Mouse (Mus musculus) C2C12 (cell line): ENCODE measurements around the gene Rabggtb.

Experiments
- CTCF ChIP-seq: IDR thresholded peaks from one replicate; pipeline ENCODE4 v1.5.1; 2011; ENCODE audit not compliant: control insufficient read depth, insufficient read depth, insufficient read length
- MYOG ChIP-seq: IDR thresholded peaks from one replicate; pipeline ENCODE4 v1.6.1; 2011; ENCODE audit not compliant: control insufficient read depth, insufficient read length; ENCODE audit errors: extremely low read depth

DNA sequence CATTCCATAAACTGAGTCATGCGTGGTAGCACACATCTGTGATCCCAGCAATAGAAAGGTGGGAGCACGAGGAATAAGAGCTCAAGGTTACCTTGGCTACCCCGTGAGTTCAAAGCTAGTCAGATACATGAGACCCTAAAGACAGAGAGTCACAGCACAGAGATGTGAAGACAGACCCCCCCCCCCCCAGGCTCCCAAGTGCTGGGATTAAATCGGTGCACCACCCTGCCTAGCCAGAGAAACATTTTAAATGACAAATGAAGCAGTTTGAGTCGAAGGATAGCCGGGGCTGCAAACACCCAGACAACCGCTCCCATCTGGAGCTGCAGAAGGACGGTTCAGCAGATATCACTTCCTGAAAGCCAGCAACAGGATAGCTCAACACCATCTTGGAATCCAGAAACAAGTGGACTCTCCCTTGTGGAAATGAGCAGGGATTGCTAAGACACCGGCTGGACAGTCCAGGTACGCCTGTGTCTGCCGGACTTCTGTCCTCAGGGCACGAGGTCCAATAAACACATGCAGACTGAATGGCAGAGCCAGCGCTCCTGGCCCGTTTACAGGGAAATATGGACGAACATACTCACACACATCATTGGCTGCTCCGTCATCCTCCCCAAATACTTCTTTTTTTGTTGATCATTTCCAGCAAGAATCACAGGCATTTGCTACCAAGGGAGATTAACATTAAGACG is 24.5 kb upstream of the Rabggtb start:
- TF ChIP-seq CTCF, result no peak
- TF ChIP-seq MYOG, result no peak
